Mouse (Mus musculus): ENCODE data around the gene Isy1. TPM values are rescaled to one million over a fixed set of nuclear protein-coding genes. Genes with fewer than 3 reads are reported as not detected.

Isy1 gene
- polyA plus RNA-seq, 1 experiment from 2014 or later = 47.4 TPM

Other genes with a start within 250 kb of the Isy1 start
- gene Prokr1, start 248.1 kb downstream of the Isy1 start, polyA plus RNA-seq (2016; fragmentation: Nextera tagmentation; extraction: Ambion mirVana) = 3.4 TPM in 2 replicates
- 13.0 and 14.4 TPM in 2 replicates for gene Aplf, start 166.6 kb downstream of the Isy1 start, polyA plus RNA-seq (2016; fragmentation: Nextera tagmentation; extraction: Ambion mirVana)
- 8.2 and 9.7 TPM in 2 replicates for gene Efcc1, start 107.9 kb downstream of the Isy1 start, polyA plus RNA-seq (2016; fragmentation: Nextera tagmentation; extraction: Ambion mirVana)
- gene Gp9, start 60.7 kb downstream of the Isy1 start, polyA plus RNA-seq (2016; fragmentation: Nextera tagmentation; extraction: Ambion mirVana) = 1.8 and 2.6 TPM in 2 replicates
- gene Rab43, start 26.6 kb downstream of the Isy1 start, polyA plus RNA-seq (2016; fragmentation: Nextera tagmentation; extraction: Ambion mirVana) = 12.2 and 13.1 TPM in 2 replicates
- 4.1 and 5.0 TPM in 2 replicates for gene Gm45140, start 3.0 kb downstream of the Isy1 start, polyA plus RNA-seq (2016; fragmentation: Nextera tagmentation; extraction: Ambion mirVana)
- 793 and 799 TPM in 2 replicates for gene Cnbp, start 12.3 kb upstream of the Isy1 start, polyA plus RNA-seq (2016; fragmentation: Nextera tagmentation; extraction: Ambion mirVana)
- gene Copg1, start 49.0 kb upstream of the Isy1 start, polyA plus RNA-seq (2016; fragmentation: Nextera tagmentation; extraction: Ambion mirVana) = 165 TPM in 2 replicates
- 43.7 and 45.2 TPM in 2 replicates for gene Hmces, start 75.1 kb upstream of the Isy1 start, polyA plus RNA-seq (2016; fragmentation: Nextera tagmentation; extraction: Ambion mirVana)
- 108 and 109 TPM in 2 replicates for gene H1fx, start 142.8 kb upstream of the Isy1 start, polyA plus RNA-seq (2016; fragmentation: Nextera tagmentation; extraction: Ambion mirVana)
- gene Rab7, start 206.5 kb upstream of the Isy1 start, polyA plus RNA-seq (2016; fragmentation: Nextera tagmentation; extraction: Ambion mirVana) = 218 and 236 TPM in 2 replicates
- 278 and 284 TPM in 2 replicates for gene Rpn1, start 245.7 kb upstream of the Isy1 start, polyA plus RNA-seq (2016; fragmentation: Nextera tagmentation; extraction: Ambion mirVana)

Data from hindbrain, embryonic 12.5 days (tissue).